Comparison of ENCODE assay signal across 8 mouse cellular contexts in genomic region chr17:26508345-26508960, GRCm38 (mm10). TPM values are rescaled to one million over a fixed set of nuclear protein-coding genes. Genes with fewer than 3 reads are reported as not detected.
DNase-seq lines count a peak whose midpoint lies in the region; ATAC-seq and TF ChIP-seq lines count a peak whose summit lies in the region.

No protein-coding gene starts in this region.

- peak overlapping the region; percentile 67 for H3K4me3 ChIP-seq in C2C12 (ENCODE audit: insufficient read depth, poor library complexity, severe bottlenecking)
- peak overlapping the region; percentile 86 for H3K4me3 ChIP-seq in erythroblast, embryonic 14.5 days (replicated peaks)
- peak overlapping the region; percentile 77 for H3K4me3 ChIP-seq in heart, embryonic 12.5 days
- peak overlapping the region; percentile 75 for H3K4me3 ChIP-seq in kidney, postnatal 0 days (replicated peaks; ENCODE audit: low read depth, low read length)
- H3K4me3 ChIP-seq in liver, embryonic 11.5 days (ENCODE audit: low read depth, low read length), result peak overlapping the region; percentile 83
- peak overlapping the region; percentile 58 for H3K4me3 ChIP-seq in stomach, embryonic 14.5 days (ENCODE audit: low read depth, low read length)

- H3K4me2 ChIP-seq in heart, embryonic 12.5 days, result peak overlapping the region; percentile 73
- H3K4me2 ChIP-seq in kidney, postnatal 0 days (ENCODE audit: low read length), result peak overlapping the region; percentile 69
- H3K4me2 ChIP-seq in liver, embryonic 11.5 days, result peak overlapping the region; percentile 85
- H3K4me2 ChIP-seq in stomach, embryonic 14.5 days (replicated peaks; ENCODE audit: low read depth, low read length), result peak overlapping the region; percentile 67

- peaks cover 13% of the 10 kb centered on the region for H3K79me3 ChIP-seq in C2C12 (ENCODE audit: low read depth)

- peak overlapping the region; percentile 75 for H3ac ChIP-seq in C2C12 (ENCODE audit: control insufficient read depth, insufficient read length, low read depth)

- H3K9ac ChIP-seq in heart, embryonic 12.5 days, result peak overlapping the region; percentile 97
- peak overlapping the region; percentile 90 for H3K9ac ChIP-seq in kidney, postnatal 0 days (ENCODE audit: low read depth, low read length)
- peak overlapping the region; percentile 95 for H3K9ac ChIP-seq in liver, embryonic 11.5 days (ENCODE audit: low read depth, low read length)
- peak overlapping the region; percentile 80 for H3K9ac ChIP-seq in stomach, embryonic 14.5 days (replicated peaks; ENCODE audit: low read depth, low read length)

- peaks cover 24% of the 10 kb centered on the region for H3K36me3 ChIP-seq in C2C12 (ENCODE audit: control insufficient read depth, insufficient read depth)
- peaks cover 61% of the 10 kb centered on the region for H3K36me3 ChIP-seq in erythroblast, embryonic 14.5 days (ENCODE audit: control insufficient read depth)
- H3K36me3 ChIP-seq in heart, embryonic 12.5 days, result peaks cover 15% of the 10 kb centered on the region; the same call in 1 of the 2 replicates
- peaks cover 11% of the 10 kb centered on the region for H3K36me3 ChIP-seq in kidney, postnatal 0 days (ENCODE audit: insufficient read depth, low read length)
- H3K36me3 ChIP-seq in liver, embryonic 11.5 days (ENCODE audit: control insufficient read depth, insufficient read depth, low read length), result peaks cover 5% of the 10 kb centered on the region; the same call in 1 of the 2 replicates
- no peaks in the 10 kb centered on the region for H3K36me3 ChIP-seq in stomach, embryonic 14.5 days (ENCODE audit: control insufficient read depth, insufficient read depth, low read length)

- H3K79me2 ChIP-seq in C2C12 (ENCODE audit: control insufficient read depth, insufficient read depth), result peaks cover 25% of the 10 kb centered on the region

- TF ChIP-seq CTCF in C2C12 (IDR thresholded peaks at IDR 0.05; ENCODE audit: control insufficient read depth, insufficient read depth, insufficient read length), result no peak
- TF ChIP-seq CTCF in brain, embryonic 14.5 days (IDR thresholded peaks at IDR 0.05; ENCODE audit: borderline replicate concordance, extremely low read depth, insufficient read depth, insufficient read length), result no peak
- TF ChIP-seq CTCF in kidney, postnatal 0 days (IDR thresholded peaks at IDR 0.05; ENCODE audit: low read depth), result no peak

- peak; percentile 99 for DNase-seq in brain, embryonic 14.5 days (ENCODE audit: low read depth)
- DNase-seq in kidney, postnatal 0 days (ENCODE audit: low spot score), result peak; percentile 98
- peak; percentile 97 for DNase-seq in liver, embryonic 11.5 days (ENCODE audit: low spot score)
- DNase-seq in naive thymus-derived CD4-positive, alpha-beta T cell, adult 2 months (ENCODE audit: low read depth), result peak; percentile 98

- TF ChIP-seq POLR2A in brain, embryonic 14.5 days (IDR thresholded peaks at IDR 0.05; ENCODE audit: borderline replicate concordance, extremely low read depth, insufficient read depth, insufficient read length, poor library complexity, severe bottlenecking), result peak; percentile 78

- no peaks in the 10 kb centered on the region for H3K27me3 ChIP-seq in C2C12 (ENCODE audit: control insufficient read depth, insufficient read depth, insufficient read length)
- no peaks in the 10 kb centered on the region for H3K27me3 ChIP-seq in erythroblast, embryonic 14.5 days (ENCODE audit: control insufficient read depth)
- H3K27me3 ChIP-seq in heart, embryonic 12.5 days (replicated peaks), result no peaks in the 10 kb centered on the region
- H3K27me3 ChIP-seq in kidney, postnatal 0 days (ENCODE audit: insufficient read depth, low read length), result no peaks in the 10 kb centered on the region
- no peaks in the 10 kb centered on the region for H3K27me3 ChIP-seq in liver, embryonic 11.5 days (replicated peaks; ENCODE audit: control insufficient read depth, insufficient read depth, low read length)
- H3K27me3 ChIP-seq in stomach, embryonic 14.5 days (ENCODE audit: control insufficient read depth, insufficient read depth, low read length), result no peaks in the 10 kb centered on the region

- WGBS in heart, embryonic 12.5 days, result 0% methylated on average over 58 of the region's 58 CpGs
- under 1% methylated on average over 58 of the region's 58 CpGs for WGBS in kidney, postnatal 0 days
- WGBS in liver, embryonic 11.5 days, result under 1% methylated on average over 58 of the region's 58 CpGs
- WGBS in stomach, embryonic 14.5 days, result under 1% methylated on average over 58 of the region's 58 CpGs

- no peaks in the 10 kb centered on the region for H3K9me3 ChIP-seq in erythroblast, embryonic 14.5 days (ENCODE audit: control insufficient read depth, low read length)
- no peaks in the 10 kb centered on the region for H3K9me3 ChIP-seq in heart, embryonic 12.5 days (replicated peaks)
- H3K9me3 ChIP-seq in kidney, postnatal 0 days (replicated peaks; ENCODE audit: low read length), result no peaks in the 10 kb centered on the region
- H3K9me3 ChIP-seq in liver, embryonic 11.5 days (ENCODE audit: control insufficient read depth, low read length), result no peaks in the 10 kb centered on the region
- H3K9me3 ChIP-seq in stomach, embryonic 14.5 days (ENCODE audit: control insufficient read depth, low read depth, low read length), result no peaks in the 10 kb centered on the region

- ATAC-seq in heart, embryonic 12.5 days (ENCODE audit: insufficient number of reproducible peaks, low FRiP score), result peak; percentile 91
- peak; percentile 86 for ATAC-seq in kidney, postnatal 0 days (replicated peaks; ENCODE audit: low FRiP score, low read depth)
- ATAC-seq in liver, embryonic 11.5 days (replicated peaks; ENCODE audit: low FRiP score), result peak; percentile 89
- peak; percentile 89 for ATAC-seq in stomach, embryonic 14.5 days (ENCODE audit: insufficient number of reproducible peaks, insufficient read depth, low FRiP score, low read depth)

- H3K4me1 ChIP-seq in erythroblast, embryonic 14.5 days (ENCODE audit: control insufficient read depth), result peaks cover 85% of the 10 kb centered on the region
- H3K4me1 ChIP-seq in heart, embryonic 12.5 days (replicated peaks), result peaks cover 70% of the 10 kb centered on the region
- peaks cover 20% of the 10 kb centered on the region for H3K4me1 ChIP-seq in kidney, postnatal 0 days (replicated peaks; ENCODE audit: insufficient read depth, low read length)
- peaks cover 54% of the 10 kb centered on the region for H3K4me1 ChIP-seq in liver, embryonic 11.5 days (replicated peaks; ENCODE audit: control insufficient read depth, insufficient read depth, low read length)
- peaks cover 32% of the 10 kb centered on the region for H3K4me1 ChIP-seq in stomach, embryonic 14.5 days (ENCODE audit: control insufficient read depth, insufficient read depth, low read length)

- H3K27ac ChIP-seq in heart, embryonic 12.5 days (ENCODE audit: poor library complexity, severe bottlenecking), result peak overlapping the region; percentile 99
- H3K27ac ChIP-seq in kidney, postnatal 0 days, result peak overlapping the region; percentile 96
- H3K27ac ChIP-seq in liver, embryonic 11.5 days (ENCODE audit: low read depth, low read length), result peak overlapping the region; percentile 98
- H3K27ac ChIP-seq in stomach, embryonic 14.5 days (ENCODE audit: low read length), result peak overlapping the region; percentile 97

TF ChIP-seq in C2C12, 6 proteins besides CTCF, POLR2A, EP300 and RAD21:
- peak; percentile 51 for TF ChIP-seq MYOD1 (IDR thresholded peaks at IDR 0.05; ENCODE audit: control insufficient read depth, insufficient read length, low read depth)
- no peak for TF ChIP-seq CEBPB (IDR thresholded peaks at IDR 0.05; ENCODE audit: low read depth)
- peak; percentile 21 for TF ChIP-seq MAX (IDR thresholded peaks at IDR 0.05)
- peak; percentile 83 for TF ChIP-seq USF1 (IDR thresholded peaks at IDR 0.05; ENCODE audit: low read depth)
- TF ChIP-seq FOSL1 (IDR thresholded peaks at IDR 0.05; ENCODE audit: insufficient read depth, low read length, poor library complexity, severe bottlenecking), result no peak
TF ChIP-seq in C2C12: peak in this region for 3.

RNA-seq across cellular contexts. Expression of gene Ergic1, which starts 52.8 kb away (rescaled TPM):
- polyA plus RNA-seq in C2C12 (2012; fragmentation: generic; extraction: Trizol), result 114 TPM
- 193 and 218 TPM in 2 replicates for polyA plus RNA-seq in brain, embryonic 14.5 days (2012; rRNA removed)
- polyA plus RNA-seq in erythroblast, embryonic 14.5 days (2012), result 0.23 and 0.28 TPM in 2 replicates
- 115 and 121 TPM in 2 replicates for polyA plus RNA-seq in heart, embryonic 12.5 days (2016; fragmentation: Nextera tagmentation; extraction: Ambion mirVana)
- 103 and 107 TPM in 2 replicates for polyA plus RNA-seq in kidney, postnatal 0 days (2015; fragmentation: Nextera tagmentation; extraction: Ambion mirVana)
- polyA plus RNA-seq in liver, embryonic 11.5 days (2014; fragmentation: Nextera tagmentation; extraction: Ambion mirVana), result 89.5 and 96.1 TPM in 2 replicates
- 133 and 142 TPM in 2 replicates for polyA plus RNA-seq in stomach, embryonic 14.5 days (2014; fragmentation: Nextera tagmentation; extraction: Ambion mirVana)

RNA-seq across cellular contexts. Expression of gene Dusp1, which starts 53.5 kb away (rescaled TPM):
- 16.4 TPM for polyA plus RNA-seq in C2C12 (2012; fragmentation: generic; extraction: Trizol)
- 56.2 and 71.8 TPM in 2 replicates for polyA plus RNA-seq in brain, embryonic 14.5 days (2012; rRNA removed)
- 107 and 129 TPM in 2 replicates for polyA plus RNA-seq in erythroblast, embryonic 14.5 days (2012)
- polyA plus RNA-seq in heart, embryonic 12.5 days (2016; fragmentation: Nextera tagmentation; extraction: Ambion mirVana), result 36.2 and 38.7 TPM in 2 replicates
- polyA plus RNA-seq in kidney, postnatal 0 days (2015; fragmentation: Nextera tagmentation; extraction: Ambion mirVana), result 28.3 and 31.5 TPM in 2 replicates
- 18.6 and 22.7 TPM in 2 replicates for polyA plus RNA-seq in liver, embryonic 11.5 days (2014; fragmentation: Nextera tagmentation; extraction: Ambion mirVana)
- polyA plus RNA-seq in stomach, embryonic 14.5 days (2014; fragmentation: Nextera tagmentation; extraction: Ambion mirVana), result 16.2 and 21.0 TPM in 2 replicates

Comparison
In these comparisons a context has a peak if more than half of its experiments do, and no peak if none do; other contexts are left out.
1. Peak in every context shown above with its lines: DNase-seq, ATAC-seq, H3K4me3 ChIP-seq and H3K27ac ChIP-seq.
2. RNA of gene Ergic1, which starts 52.8 kb away (polyA plus RNA-seq): 193 to 218 TPM in brain, embryonic 14.5 days, 133 to 142 TPM in stomach, embryonic 14.5 days, 115 to 121 TPM in heart, embryonic 12.5 days, 114 TPM in C2C12 (single experiment), 103 to 107 TPM in kidney, postnatal 0 days and 89.5 to 96.1 TPM in liver, embryonic 11.5 days; 0.23 to 0.28 TPM in erythroblast, embryonic 14.5 days; every median in the first group is over 10 times any median in the second.